7 mouse cellular contexts compared by ENCODE assay signal in the genomic region with DNA sequence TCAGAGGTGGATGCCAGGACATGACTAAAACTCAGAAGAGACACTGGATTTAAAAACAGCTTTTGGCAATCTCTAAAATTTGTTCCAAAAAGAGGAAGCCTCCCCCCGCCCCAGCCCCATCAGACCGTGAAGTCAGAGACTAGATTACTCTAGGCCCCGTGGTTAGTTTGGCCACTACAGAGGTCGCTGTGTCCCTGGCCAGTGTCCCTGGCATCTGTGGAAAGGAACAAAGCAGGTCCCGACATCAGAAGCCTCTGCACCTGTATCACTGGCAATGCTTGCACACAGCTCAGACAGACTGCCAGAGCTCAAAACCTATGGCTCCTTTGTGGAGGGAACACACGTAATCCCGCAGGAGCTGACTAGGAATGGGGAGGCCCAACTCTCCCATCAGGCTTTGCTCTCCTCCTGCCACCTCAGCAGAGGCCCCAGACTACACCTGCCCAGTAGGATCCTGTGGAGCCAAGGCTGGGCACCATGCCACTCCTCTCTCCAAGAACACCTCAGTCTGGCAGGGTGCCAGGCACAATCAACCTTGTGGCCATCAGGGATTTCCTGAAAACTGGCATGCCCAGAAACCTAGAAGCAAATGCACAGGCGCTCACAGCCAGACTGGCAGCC. TPM values are rescaled to one million over a fixed set of nuclear protein-coding genes. Genes with fewer than 3 reads are reported as not detected.
DNase-seq lines count a peak whose midpoint lies in the region; ATAC-seq and TF ChIP-seq lines count a peak whose summit lies in the region.

No protein-coding gene starts in this region.

- peak overlapping the region; percentile 88 for H3K27ac ChIP-seq in lung, embryonic 15.5 days
- H3K27ac ChIP-seq in stomach, postnatal 0 days (replicated peaks), result peak overlapping the region; percentile 76

- no peak overlapping the region for H3K4me3 ChIP-seq in lung, embryonic 15.5 days
- no peak overlapping the region for H3K4me3 ChIP-seq in stomach, postnatal 0 days (ENCODE audit: low read depth, low read length)

- TF ChIP-seq EP300 in stomach, postnatal 0 days (optimal IDR thresholded peaks at IDR 0.05), result no peak

- no peak for TF ChIP-seq CTCF in stomach, postnatal 0 days (IDR thresholded peaks at IDR 0.05; ENCODE audit: low read depth)

- no peak overlapping the region for H3K4me2 ChIP-seq in lung, embryonic 15.5 days
- no peak overlapping the region for H3K4me2 ChIP-seq in stomach, postnatal 0 days (replicated peaks; ENCODE audit: low read depth)

- 70% methylated on average over 8 of the region's 8 CpGs for WGBS in lung, embryonic 15.5 days
- WGBS in stomach, postnatal 0 days, result 51% methylated on average over 8 of the region's 8 CpGs

- no peaks in the 10 kb centered on the region for H3K27me3 ChIP-seq in lung, embryonic 15.5 days
- H3K27me3 ChIP-seq in stomach, postnatal 0 days (ENCODE audit: control insufficient read depth, insufficient read depth, low read length), result no peaks in the 10 kb centered on the region

- no peaks in the 10 kb centered on the region for H3K36me3 ChIP-seq in lung, embryonic 15.5 days
- H3K36me3 ChIP-seq in stomach, postnatal 0 days (ENCODE audit: control insufficient read depth, insufficient read depth, low read length), result no peaks in the 10 kb centered on the region

- no peaks in the 10 kb centered on the region for H3K9me3 ChIP-seq in lung, embryonic 15.5 days
- H3K9me3 ChIP-seq in stomach, postnatal 0 days (ENCODE audit: control insufficient read depth, low read length), result no peaks in the 10 kb centered on the region

- DNase-seq in urinary bladder, adult 2 months (ENCODE audit: low spot score), result peak; percentile 33
- no peak for DNase-seq in urinary bladder, postnatal 36 days (ENCODE audit: low spot score in 2 of 2)
- DNase-seq in cerebellum, postnatal 10 days, result peak; percentile 89 to 90
- peak; percentile 75 for DNase-seq in heart, postnatal 4 days
- peak; percentile 93 for DNase-seq in stomach, postnatal 0 days (ENCODE audit: low spot score)
- DNase-seq in embryo, embryonic 10 days (ENCODE audit: low spot score), result no peak

- ATAC-seq in lung, embryonic 15.5 days (ENCODE audit: borderline replicate concordance, extremely low read depth, low FRiP score, low TSS enrichment), result peak; percentile 40; the same call in 1 of the 2 replicates
- peak; percentile 87 for ATAC-seq in stomach, postnatal 0 days (ENCODE audit: low FRiP score, low TSS enrichment)

- H3K9ac ChIP-seq in lung, embryonic 15.5 days, result no peak overlapping the region
- H3K9ac ChIP-seq in stomach, postnatal 0 days (ENCODE audit: low read length), result no peak overlapping the region

- peaks cover 67% of the 10 kb centered on the region for H3K4me1 ChIP-seq in lung, embryonic 15.5 days
- peaks cover 18% of the 10 kb centered on the region for H3K4me1 ChIP-seq in stomach, postnatal 0 days (replicated peaks; ENCODE audit: control insufficient read depth, insufficient read depth)

RNA-seq across cellular contexts. Expression of a gene that starts 5.2 kb away (rescaled TPM):
- 14.0 and 15.4 TPM in 2 replicates for polyA plus RNA-seq in urinary bladder, adult 2 months (2012; rRNA removed)
- total RNA-seq in heart, postnatal 4 days (2021), result 10 to 100 TPM; 15.7 to 16.5 TPM
- polyA plus RNA-seq in lung, embryonic 15.5 days (2015; fragmentation: Nextera tagmentation; extraction: Ambion mirVana), result 12.6 and 13.0 TPM in 2 replicates
- 7.3 and 8.4 TPM in 2 replicates for polyA plus RNA-seq in stomach, postnatal 0 days (2015; fragmentation: Nextera tagmentation; extraction: Ambion mirVana)

RNA-seq across cellular contexts. Expression of a gene that starts 5.3 kb away (rescaled TPM):
- 73.5 and 89.4 TPM in 2 replicates for polyA plus RNA-seq in urinary bladder, adult 2 months (2012; rRNA removed)
- 10 to 100 TPM; 18.5 to 20.9 TPM for total RNA-seq in heart, postnatal 4 days (2021)
- 40.9 and 42.1 TPM in 2 replicates for polyA plus RNA-seq in lung, embryonic 15.5 days (2015; fragmentation: Nextera tagmentation; extraction: Ambion mirVana)
- 30.2 and 35.9 TPM in 2 replicates for polyA plus RNA-seq in stomach, postnatal 0 days (2015; fragmentation: Nextera tagmentation; extraction: Ambion mirVana)

Comparison
In these comparisons a context has a peak if more than half of its experiments do, and no peak if none do; other contexts are left out.
1. DNase-seq: peak in urinary bladder, adult 2 months (single experiment), cerebellum, postnatal 10 days (2 of 2), heart, postnatal 4 days (single experiment) and stomach, postnatal 0 days (single experiment); none in urinary bladder, postnatal 36 days (0 of 2) and embryo, embryonic 10 days (single experiment).